Mouse (Mus musculus): ENCODE measurements around the gene Nsa2. TPM values are rescaled to one million over a fixed set of nuclear protein-coding genes. Genes with fewer than 3 reads are reported as not detected.

Gene Nsa2
- total RNA-seq, 2 experiments from 2014 or later, result 104 to 107 TPM

DNA sequence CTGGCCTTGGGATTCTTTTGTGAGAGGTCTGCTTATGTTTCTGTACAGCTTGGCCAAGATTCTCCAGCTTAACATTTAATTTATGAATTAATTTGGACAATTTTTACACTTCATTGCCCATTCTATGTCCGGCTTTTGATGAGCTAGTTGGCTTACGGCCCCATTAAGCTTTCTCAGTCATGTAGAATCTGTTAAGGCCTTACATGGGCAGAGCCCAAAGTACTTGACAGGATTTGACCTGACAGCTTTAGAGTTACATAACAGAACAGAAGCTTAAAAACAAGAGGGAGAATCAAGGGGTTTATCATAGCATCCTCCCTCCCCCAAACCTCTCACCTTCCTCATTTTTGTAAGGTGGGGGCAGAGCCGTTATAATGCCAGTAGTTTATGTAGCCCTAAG is 49.6 kb downstream of the Nsa2 start:
- DNase-seq (ENCODE audit: low spot score in 2 of 2), result no peak

GRCm38 (mm10) chr13:97087421-97087820 is 50.3 kb downstream of the Nsa2 start:
- DNase-seq (ENCODE audit: low spot score in 2 of 2), result no peak

DNA sequence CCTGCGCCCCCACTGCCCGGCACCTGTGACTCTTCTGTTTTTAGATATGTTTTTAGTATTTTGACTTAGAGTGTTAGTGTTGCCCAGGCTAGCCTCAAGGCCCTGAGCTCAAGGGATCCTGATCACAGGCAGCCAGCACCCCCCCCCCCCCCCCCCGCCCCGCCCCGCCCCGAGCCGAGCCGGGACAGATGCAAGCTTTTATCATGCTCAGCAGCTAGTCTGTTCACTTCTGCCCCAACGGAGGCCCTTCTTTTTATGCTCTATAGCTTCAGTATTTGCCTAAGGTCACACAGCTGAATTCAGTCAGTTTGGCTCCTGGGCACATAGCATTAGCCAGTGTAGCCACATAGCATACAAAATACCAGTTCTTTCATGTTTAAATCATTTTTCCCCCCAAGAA is 51.4 kb downstream of the Nsa2 start:
- no peak for DNase-seq (ENCODE audit: low spot score in 2 of 2)

GRCm38 (mm10) chr13:97082432-97082831 is 55.3 kb downstream of the Nsa2 start:
- no peak for DNase-seq (ENCODE audit: low spot score in 2 of 2)

GRCm38 (mm10) chr13:97080615-97081014 is 57.1 kb downstream of the Nsa2 start:
- no peak for DNase-seq (ENCODE audit: low spot score in 2 of 2)

DNA sequence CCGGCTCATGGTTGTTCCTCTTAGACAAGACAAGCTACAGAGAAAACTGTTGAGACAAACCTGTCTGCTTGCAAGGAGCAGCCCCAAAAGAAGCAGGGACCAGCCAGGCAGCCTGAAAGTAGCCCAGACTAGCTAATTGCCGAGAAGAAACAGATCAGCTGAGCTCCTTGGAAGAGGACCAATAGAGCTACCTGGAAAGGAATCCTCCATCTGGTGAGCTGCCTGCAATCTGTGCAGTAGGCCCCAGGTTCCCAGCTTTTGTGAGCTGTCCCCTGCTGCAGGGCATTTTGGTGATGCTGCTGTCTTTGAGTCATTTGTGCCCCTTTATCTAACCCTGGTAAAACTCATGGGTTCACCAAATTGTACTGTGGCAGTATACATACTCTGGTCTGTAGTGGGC is 57.5 kb downstream of the Nsa2 start:
- DNase-seq (ENCODE audit: low spot score in 2 of 2), result no peak

Other genes starting within 250 kb of the Nsa2 start
- gene Gcnt4, start 213.2 kb downstream of the Nsa2 start, total RNA-seq (2021), result 1 to 10 TPM; 1.2 to 1.3 TPM
- gene 1700029F12Rik, start 103.6 kb downstream of the Nsa2 start, total RNA-seq (2021), result under 1 TPM in 1 of 2 experiments, not detected in 1; 0.36 TPM
- gene Fam169a, start 70.7 kb downstream of the Nsa2 start, total RNA-seq (2021), result 10 to 100 TPM in 1 of 2 experiments, 1 to 10 TPM in 1; 10.0 to 10.4 TPM
- 10 to 100 TPM in 1 of 2 experiments, 1 to 10 TPM in 1; 2.1 to 26.4 TPM for gene Gm6169, start 38.7 kb downstream of the Nsa2 start, total RNA-seq (2021)
- gene Gfm2, start within 50 bp of the Nsa2 start, total RNA-seq (2021), result 10 to 100 TPM; 30.9 to 33.9 TPM
- 10 to 100 TPM; 30.8 to 38.7 TPM for gene Hexb, start 60.4 kb upstream of the Nsa2 start, total RNA-seq (2021)
- 10 to 100 TPM; 12.8 to 12.9 TPM for gene Enc1, start 103.2 kb upstream of the Nsa2 start, total RNA-seq (2021)